Mouse (Mus musculus): Measurements from ENCODE around the gene Lamb3.
"Not testable (repeated sequence)": the region's sequence is repeated elsewhere in the genome, so short reads cannot be mapped to it uniquely, and the experiment has no call there.

Lamb3 gene

GRCm38 (mm10) chr1:193284228-193284779, 76.8 kb downstream of the Lamb3 start:
- no peak for DNase-seq

GRCm38 (mm10) chr1:193285766-193286325, 78.3 kb downstream of the Lamb3 start:
- DNase-seq: not testable (repeated sequence)

- no peak for DNase-seq
Measured at GRCm38 (mm10) chr1:193287578-193287977, 80.1 kb downstream of the Lamb3 start.

- DNase-seq: no peak
Measured at GRCm38 (mm10) chr1:193289076-193289475, 81.6 kb downstream of the Lamb3 start.

- DNase-seq: no peak
Measured at GRCm38 (mm10) chr1:193289914-193290313, 82.4 kb downstream of the Lamb3 start.

GRCm38 (mm10) chr1:193290686-193291085, 83.2 kb downstream of the Lamb3 start:
- no peak for DNase-seq

- DNase-seq: no peak
Measured at GRCm38 (mm10) chr1:193293039-193293438, 85.5 kb downstream of the Lamb3 start.

- no peak for DNase-seq
Measured at GRCm38 (mm10) chr1:193293926-193294325, 86.4 kb downstream of the Lamb3 start.

GRCm38 (mm10) chr1:193295920-193296319, 88.4 kb downstream of the Lamb3 start:
- no peak for DNase-seq

GRCm38 (mm10) chr1:193298141-193298765, 90.8 kb downstream of the Lamb3 start:
- DNase-seq: no peak

GRCm38 (mm10) chr1:193299995-193300394, 92.5 kb downstream of the Lamb3 start:
- no peak for DNase-seq

GRCm38 (mm10) chr1:193301216-193302092, 94.0 kb downstream of the Lamb3 start:
- DNase-seq: peak; percentile 62

- no peak for DNase-seq
Measured at GRCm38 (mm10) chr1:193302093-193302405, 94.5 kb downstream of the Lamb3 start.

GRCm38 (mm10) chr1:193303096-193303495, 95.6 kb downstream of the Lamb3 start:
- DNase-seq: no peak

- DNase-seq: no peak
Measured at GRCm38 (mm10) chr1:193305386-193305785, 97.9 kb downstream of the Lamb3 start.

- no peak for DNase-seq
Measured at GRCm38 (mm10) chr1:193306832-193307231, 99.3 kb downstream of the Lamb3 start.

GRCm38 (mm10) chr1:193309785-193310518, 102.5 kb downstream of the Lamb3 start:
- DNase-seq: no peak

GRCm38 (mm10) chr1:193310519-193311085, 103.1 kb downstream of the Lamb3 start:
- peak; percentile 11 for DNase-seq

- DNase-seq: no peak
Measured at GRCm38 (mm10) chr1:193311596-193311995, 104.1 kb downstream of the Lamb3 start.

- peak; percentile 76 for DNase-seq
Measured at GRCm38 (mm10) chr1:193315705-193316357, 108.3 kb downstream of the Lamb3 start.

GRCm38 (mm10) chr1:193316358-193316750, 108.9 kb downstream of the Lamb3 start:
- no peak for DNase-seq

- peak; percentile 65 for DNase-seq
Measured at GRCm38 (mm10) chr1:193317159-193317559, 109.7 kb downstream of the Lamb3 start.

All from lung, postnatal 14 days (tissue).